Mouse (Mus musculus) limb, embryonic 15.5 days (tissue): ENCODE data around the gene Rph3a. TPM values are rescaled to one million over a fixed set of nuclear protein-coding genes. Genes with fewer than 3 reads are reported as not detected.

ENCODE experiments used
- ATAC-seq: fragments of 200-750 bp; cut with Nextera tagmentation; 2 replicates; pipeline ENCODE4 v1.8.0; 2017; ENCODE audit warnings: low read depth, moderate TSS enrichment; ENCODE audit not compliant: insufficient number of reproducible peaks, low FRiP score, low TSS enrichment
- H3K27ac ChIP-seq: fragments of 300-500 bp; sonication (generic); 2 replicates; pipeline ENCODE4 v1.5.1; 2015; ENCODE audit warnings: moderate library complexity, mild to moderate bottlenecking, inconsistent platforms
- H3K27me3 ChIP-seq: fragments of 300-500 bp; sonication (generic); 2 replicates; pipeline ENCODE4 v1.6.1; 2015; ENCODE audit warnings: inconsistent platforms
- H3K36me3 ChIP-seq: fragments of 300-500 bp; sonication (generic); 2 replicates; pipeline ENCODE4 v1.6.1; 2015; ENCODE audit warnings: inconsistent platforms
- H3K4me1 ChIP-seq: fragments of 300-500 bp; sonication (generic); 2 replicates; pipeline ENCODE4 v1.6.1; 2015; ENCODE audit warnings: inconsistent platforms
- H3K4me2 ChIP-seq: fragments of 300-500 bp; sonication (generic); 2 replicates; pipeline ENCODE4 v1.6.1; 2015; ENCODE audit warnings: mild to moderate bottlenecking, inconsistent platforms
- H3K4me3 ChIP-seq: fragments of 300-500 bp; sonication (generic); 2 replicates; pipeline ENCODE4 v1.5.1; 2015; ENCODE audit warnings: mild to moderate bottlenecking, inconsistent platforms
- H3K9ac ChIP-seq: fragments of 300-500 bp; sonication (generic); 2 replicates; pipeline ENCODE4 v1.6.1; 2015; ENCODE audit warnings: inconsistent platforms
- H3K9me3 ChIP-seq: fragments of 300-500 bp; sonication (generic); 2 replicates; pipeline ENCODE4 v1.6.1; 2016; ENCODE audit warnings: inconsistent platforms
- WGBS: fragments of 180-500 bp; shearing (Covaris S2); methylation state at CpG from one replicate; pipeline ENCODE4 v1.1.7; 2015; 5-methylcytosine and 5-hydroxymethylcytosine counted together
- polyA plus RNA-seq: library from polyadenylated mRNA; unstranded; fragments of >200 nt; fragmentation: Nextera tagmentation; extraction: Ambion mirVana; gene quantifications from 2 replicates; pipeline ENCODE4 v1.2.1, GENCODE M21; 2015

Gene Rph3a
- polyA plus RNA-seq, 1 experiment from 2014 or later, result 0.06 TPM

DNA sequence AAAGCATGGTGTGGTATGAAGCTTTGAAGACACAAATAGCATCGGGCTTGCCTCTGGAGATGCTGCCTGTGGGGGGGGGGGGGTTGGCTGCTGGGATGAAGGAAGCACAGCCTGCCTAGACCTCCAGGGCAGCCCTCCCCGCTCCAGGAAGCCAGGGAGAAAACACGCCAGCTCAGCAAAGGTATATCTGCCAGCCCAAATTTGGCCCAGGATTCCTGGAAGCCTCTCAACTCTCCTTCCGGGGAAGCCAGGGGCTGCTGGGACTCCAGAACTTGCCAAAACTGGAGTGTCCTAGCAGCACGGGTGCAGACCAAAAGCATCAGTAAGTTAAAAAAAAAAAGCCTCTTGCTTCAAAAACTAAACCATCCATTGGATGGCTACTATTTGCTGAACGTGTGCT is 37.6 kb downstream of the Rph3a start:
- no peak overlapping the region for H3K4me3 ChIP-seq

DNA sequence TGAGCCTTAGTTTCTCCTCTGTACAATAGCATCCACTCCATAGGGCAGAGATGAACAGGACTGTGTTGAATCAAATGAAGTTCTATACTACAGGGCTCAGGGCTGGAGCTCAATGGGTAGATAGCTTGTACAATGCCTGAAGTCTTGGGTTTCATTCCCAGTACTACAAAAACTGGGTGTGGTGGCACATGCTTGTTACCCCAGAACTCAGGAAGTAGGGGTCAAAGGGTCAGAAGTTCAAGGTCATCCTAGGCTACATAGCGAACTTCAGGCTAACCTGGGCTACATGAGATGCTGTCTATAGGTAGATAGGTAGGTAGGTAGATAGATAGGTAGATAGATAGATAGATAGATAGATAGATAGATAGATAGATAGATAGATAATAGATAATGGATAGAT is 38.6 kb downstream of the Rph3a start:
- Histone ChIP-seq H3K4me2 (no peak overlapping the region), H3K27ac (no peak overlapping the region), H3K4me3 (no peak overlapping the region), H3K36me3 (no peaks in the 10 kb centered on the region), H3K9ac (no peak overlapping the region), H3K4me1 (no peaks in the 10 kb centered on the region), H3K9me3 (no peaks in the 10 kb centered on the region), H3K27me3 (no peaks in the 10 kb centered on the region)
- WGBS, result 89% methylated on average over 1 of the region's 1 CpGs
- no peak for ATAC-seq

More for the DNA sequence above, 37.6 kb downstream of the Rph3a start:
- H3K4me2 ChIP-seq, result no peak overlapping the region
- no peaks in the 10 kb centered on the region for H3K27me3 ChIP-seq
- H3K9ac ChIP-seq, result no peak overlapping the region
- no peaks in the 10 kb centered on the region for H3K36me3 ChIP-seq
- ATAC-seq, result no peak
- H3K27ac ChIP-seq, result no peak overlapping the region
- no peaks in the 10 kb centered on the region for H3K4me1 ChIP-seq
- no peaks in the 10 kb centered on the region for H3K9me3 ChIP-seq
- 67% methylated on average over 6 of the region's 6 CpGs for WGBS

DNA sequence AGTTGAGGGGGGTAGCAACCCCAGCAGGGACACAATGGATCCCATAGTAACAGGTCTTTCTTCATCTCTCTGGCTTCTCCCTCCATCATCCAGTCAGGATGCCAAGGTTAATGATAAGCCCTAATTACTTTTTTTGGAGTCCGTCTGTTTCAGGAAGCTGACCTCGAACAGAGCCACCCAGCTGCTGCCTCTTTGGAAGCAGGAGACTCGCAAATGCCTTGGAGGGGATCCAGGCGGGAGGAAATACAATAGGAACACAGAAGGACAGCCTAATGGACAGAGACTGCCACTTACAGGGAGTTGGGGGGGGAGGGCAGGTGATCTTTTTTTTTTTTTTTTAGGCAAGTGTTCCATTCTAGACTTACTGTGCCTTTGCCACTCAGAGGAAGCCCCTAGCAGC is 40.2 kb downstream of the Rph3a start:
- Histone ChIP-seq H3K4me2 (no peak overlapping the region), H3K4me1 (no peaks in the 10 kb centered on the region), H3K36me3 (no peaks in the 10 kb centered on the region), H3K9me3 (no peaks in the 10 kb centered on the region), H3K27ac (no peak overlapping the region), H3K27me3 (no peaks in the 10 kb centered on the region), H3K4me3 (no peak overlapping the region), H3K9ac (no peak overlapping the region)
- no peak for ATAC-seq
- 37% methylated on average over 4 of the region's 4 CpGs for WGBS

DNA sequence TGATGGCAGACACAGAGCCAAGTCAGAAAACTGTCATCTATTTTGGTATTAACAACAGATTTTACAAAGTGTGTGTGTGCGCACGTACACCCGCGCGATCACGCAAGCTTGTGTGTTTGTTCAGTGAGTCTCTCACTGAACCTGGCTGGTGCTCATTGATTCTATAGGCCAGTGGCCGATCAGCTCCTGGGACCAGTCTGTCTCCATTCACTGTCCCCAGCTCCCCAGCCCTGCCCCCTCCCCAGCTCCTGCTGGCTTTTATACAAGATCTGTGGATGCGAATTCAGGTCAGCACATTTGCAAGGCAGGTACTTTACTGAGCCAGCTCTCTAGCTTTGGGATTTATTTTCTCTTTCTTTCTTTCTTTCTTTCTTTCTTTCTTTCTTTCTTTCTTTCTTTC is 41.1 kb downstream of the Rph3a start:
- Histone ChIP-seq H3K9me3 (no peaks in the 10 kb centered on the region), H3K4me1 (no peaks in the 10 kb centered on the region)
- WGBS, result 87% methylated on average over 8 of the region's 8 CpGs

DNA sequence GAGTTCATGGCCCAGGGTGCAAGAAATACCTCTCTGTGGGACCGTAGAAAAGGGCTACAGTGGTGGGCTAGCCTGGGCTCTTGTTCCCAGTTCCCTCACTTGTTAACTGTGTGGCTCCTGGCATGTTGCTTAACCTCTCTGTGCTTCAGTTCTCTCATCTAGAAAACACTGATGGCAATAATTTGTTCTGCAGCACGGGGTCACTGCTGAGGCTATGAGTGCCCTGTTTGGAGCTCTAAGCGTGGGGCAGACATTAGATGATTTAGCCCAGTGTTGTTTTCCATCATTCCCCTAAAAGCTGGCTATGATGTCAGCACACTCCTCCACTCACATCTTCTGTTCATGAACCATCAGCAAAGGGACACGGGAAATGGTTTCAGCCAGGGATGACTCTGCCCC is 41.8 kb downstream of the Rph3a start:
- Histone ChIP-seq H3K9me3 (no peaks in the 10 kb centered on the region), H3K27me3 (no peaks in the 10 kb centered on the region), H3K4me1 (no peaks in the 10 kb centered on the region), H3K36me3 (no peaks in the 10 kb centered on the region), H3K4me3 (no peak overlapping the region), H3K27ac (no peak overlapping the region), H3K4me2 (no peak overlapping the region), H3K9ac (no peak overlapping the region)
- ATAC-seq, result no peak
- 61% methylated on average over 4 of the region's 4 CpGs for WGBS

More for the DNA sequence above, 41.1 kb downstream of the Rph3a start:
- Histone ChIP-seq H3K27ac (no peak overlapping the region), H3K4me2 (no peak overlapping the region), H3K27me3 (no peaks in the 10 kb centered on the region), H3K36me3 (no peaks in the 10 kb centered on the region), H3K9ac (no peak overlapping the region), H3K4me3 (no peak overlapping the region)
- no peak for ATAC-seq

DNA sequence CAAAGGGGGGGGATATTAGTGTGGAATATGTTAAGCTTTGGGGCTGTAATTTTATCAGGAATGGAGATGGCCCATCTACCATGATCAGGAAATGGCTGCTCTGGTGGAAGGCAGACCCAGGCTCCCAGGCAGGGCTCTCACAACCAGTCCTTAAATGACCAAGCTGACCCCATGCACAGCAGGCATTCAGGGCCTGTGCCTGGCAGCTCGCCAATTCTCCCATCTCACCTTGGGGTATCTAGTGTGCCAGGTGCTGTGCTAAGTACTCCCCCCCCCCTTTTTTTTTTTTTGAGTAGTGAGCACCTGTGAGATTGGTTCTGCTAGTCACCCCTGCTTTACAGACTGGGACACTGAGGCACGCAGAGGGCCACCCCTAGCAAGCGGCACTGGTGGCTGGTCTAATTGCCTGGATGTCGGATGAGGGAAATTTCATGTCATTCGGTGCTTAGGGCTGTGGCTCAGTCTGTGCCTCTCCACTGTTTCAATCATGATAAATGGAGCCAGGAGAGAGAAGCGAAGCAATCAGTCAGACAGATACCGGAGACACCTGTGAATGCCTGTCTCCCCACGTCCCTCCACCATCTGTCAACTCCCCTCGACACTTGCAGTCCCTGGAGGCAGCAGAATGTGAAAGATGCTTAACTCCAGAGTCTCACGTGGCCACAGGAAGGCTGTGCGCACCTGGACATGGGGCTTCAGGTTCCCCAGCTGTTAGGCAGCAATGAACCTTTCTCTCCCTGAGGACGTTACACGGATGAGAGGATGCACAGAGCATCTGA is 42.3 kb downstream of the Rph3a start:
- Histone ChIP-seq H3K27ac (no peak overlapping the region), H3K9me3 (no peaks in the 10 kb centered on the region), H3K27me3 (no peaks in the 10 kb centered on the region), H3K4me3 (no peak overlapping the region), H3K4me1 (no peaks in the 10 kb centered on the region), H3K9ac (no peak overlapping the region), H3K36me3 (no peaks in the 10 kb centered on the region), H3K4me2 (no peak overlapping the region)
- ATAC-seq, result no peak
- 72% methylated on average over 13 of the region's 13 CpGs for WGBS

DNA sequence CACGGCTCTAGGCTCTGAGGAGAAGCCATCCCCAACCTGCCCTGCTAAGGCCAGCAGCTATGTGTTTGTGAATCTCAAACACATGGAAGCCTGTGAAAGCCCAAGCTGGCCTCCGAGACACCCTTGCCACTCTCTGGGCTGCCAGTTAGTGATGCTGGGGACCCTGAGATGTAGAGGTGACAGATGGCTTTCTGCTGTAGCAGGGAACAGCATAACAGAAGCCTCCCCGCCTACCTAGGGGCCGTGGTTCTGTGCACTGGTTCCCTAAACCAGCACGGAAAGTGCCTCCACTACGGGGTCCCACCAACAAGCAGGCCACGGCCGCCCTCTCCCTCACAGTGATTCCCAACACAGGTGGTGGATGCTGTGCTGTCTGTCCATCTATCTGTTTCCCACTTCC is 43.0 kb downstream of the Rph3a start:
- no peak overlapping the region for H3K9ac ChIP-seq
- no peaks in the 10 kb centered on the region for H3K9me3 ChIP-seq
- H3K4me1 ChIP-seq, result no peaks in the 10 kb centered on the region
- 89% methylated on average over 8 of the region's 8 CpGs for WGBS
- H3K27ac ChIP-seq, result no peak overlapping the region
- ATAC-seq, result no peak
- H3K4me2 ChIP-seq, result no peak overlapping the region
- H3K4me3 ChIP-seq, result no peak overlapping the region
- no peaks in the 10 kb centered on the region for H3K36me3 ChIP-seq
- no peaks in the 10 kb centered on the region for H3K27me3 ChIP-seq

DNA sequence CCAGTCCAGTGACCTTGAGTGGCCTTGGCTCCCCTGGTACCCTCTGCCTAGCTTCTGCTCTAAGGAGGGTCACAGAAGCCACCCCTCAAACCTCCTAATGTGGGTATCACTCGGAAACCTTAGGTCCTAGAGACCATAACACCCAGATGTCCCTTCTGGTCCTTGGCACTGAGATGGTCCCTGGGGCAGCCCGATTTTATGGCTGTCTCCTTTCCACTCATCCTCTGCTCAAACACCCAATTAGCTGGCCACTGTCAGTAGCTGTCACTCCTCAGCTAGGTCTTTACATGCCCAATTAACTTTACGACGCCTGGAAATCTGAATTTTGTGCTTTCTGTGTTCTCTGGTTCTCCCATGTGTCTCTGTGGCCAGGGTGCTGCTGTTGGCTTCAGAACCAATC is 43.7 kb downstream of the Rph3a start:
- H3K27ac ChIP-seq, result no peak overlapping the region
- no peak overlapping the region for H3K4me2 ChIP-seq
- H3K36me3 ChIP-seq, result no peaks in the 10 kb centered on the region
- no peaks in the 10 kb centered on the region for H3K27me3 ChIP-seq
- WGBS, result 75% methylated on average over 4 of the region's 4 CpGs
- no peaks in the 10 kb centered on the region for H3K9me3 ChIP-seq
- no peak for ATAC-seq
- no peaks in the 10 kb centered on the region for H3K4me1 ChIP-seq
- no peak overlapping the region for H3K4me3 ChIP-seq
- H3K9ac ChIP-seq, result no peak overlapping the region

DNA sequence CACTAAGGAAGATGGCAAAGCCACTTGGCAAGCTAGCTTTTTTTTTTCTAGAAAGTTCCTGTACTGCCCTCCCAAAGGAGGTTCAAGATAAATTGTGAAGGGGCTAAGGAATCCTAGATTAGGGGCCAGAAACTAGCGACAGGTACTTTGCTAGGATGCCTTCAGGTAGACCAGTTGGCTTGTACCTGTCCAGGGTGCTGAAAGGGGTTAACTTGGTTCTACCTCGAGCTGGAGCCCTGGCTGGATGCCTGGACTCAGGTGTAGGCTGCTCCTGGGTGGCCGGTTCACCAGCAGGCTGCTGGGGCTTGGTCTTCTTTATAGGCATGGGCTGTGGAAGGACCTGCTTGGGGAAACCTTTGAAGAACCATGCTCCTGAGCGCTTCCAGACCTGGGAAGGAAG is 48.9 kb downstream of the Rph3a start:
- no peak for ATAC-seq
- 49% methylated on average over 4 of the region's 4 CpGs for WGBS
- Histone ChIP-seq H3K36me3 (no peaks in the 10 kb centered on the region), H3K4me1 (no peaks in the 10 kb centered on the region), H3K9me3 (no peaks in the 10 kb centered on the region), H3K4me3 (no peak overlapping the region), H3K4me2 (no peak overlapping the region), H3K9ac (no peak overlapping the region), H3K27ac (no peak overlapping the region), H3K27me3 (no peaks in the 10 kb centered on the region)

DNA sequence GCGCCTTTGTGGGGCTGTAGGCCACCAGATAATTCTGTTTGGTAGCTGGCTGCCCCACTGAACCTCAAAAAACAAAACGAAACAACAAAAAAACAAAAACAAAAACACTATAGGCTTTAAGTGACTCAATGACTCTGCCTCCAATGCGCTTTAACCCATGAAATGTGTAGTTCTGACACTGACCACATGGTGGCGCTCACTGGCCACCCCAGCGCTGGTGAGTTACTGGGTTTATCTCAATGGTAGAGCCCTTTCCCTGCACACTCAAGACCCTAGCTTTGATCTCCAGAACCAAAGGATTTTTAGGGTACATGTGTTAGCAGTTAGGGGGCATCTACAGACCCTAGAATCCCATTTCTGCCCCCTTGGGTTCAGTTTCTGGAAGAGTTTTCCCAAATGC is 55.9 kb downstream of the Rph3a start:
- no peaks in the 10 kb centered on the region for H3K4me1 ChIP-seq
- H3K27ac ChIP-seq, result no peak overlapping the region

DNA sequence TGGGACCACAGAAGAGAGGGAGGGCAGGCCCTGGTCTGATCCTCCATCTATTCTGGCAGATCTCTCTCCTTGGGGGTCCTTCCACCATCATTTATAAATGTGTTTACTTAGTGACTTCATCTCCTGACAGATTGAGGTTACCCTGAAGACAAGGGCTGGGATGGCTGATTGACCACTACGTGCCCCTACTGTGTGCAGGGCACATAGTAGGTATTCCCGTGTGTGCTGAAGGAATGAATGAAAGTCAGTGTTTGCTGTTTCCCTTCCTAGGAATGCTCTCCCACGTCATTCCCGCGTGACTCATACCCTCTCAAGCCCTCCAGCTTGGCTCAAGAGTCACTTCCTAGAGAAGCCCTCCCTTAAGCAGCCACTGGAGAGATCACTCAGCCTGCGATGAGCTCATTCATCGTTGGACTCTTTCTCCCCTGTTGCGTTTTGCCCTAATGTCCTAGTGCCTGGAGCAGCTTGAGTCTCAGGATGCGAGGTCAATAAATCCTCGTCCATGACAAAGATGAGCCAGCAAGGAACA is 57.6 kb downstream of the Rph3a start:
- no peaks in the 10 kb centered on the region for H3K9me3 ChIP-seq
- no peak overlapping the region for H3K4me2 ChIP-seq
- H3K4me1 ChIP-seq, result no peaks in the 10 kb centered on the region
- no peak overlapping the region for H3K9ac ChIP-seq
- H3K27ac ChIP-seq, result no peak overlapping the region
- H3K36me3 ChIP-seq, result no peaks in the 10 kb centered on the region
- ATAC-seq, result no peak
- no peak overlapping the region for H3K4me3 ChIP-seq
- WGBS, result 69% methylated on average over 10 of the region's 10 CpGs
- no peaks in the 10 kb centered on the region for H3K27me3 ChIP-seq

More for the DNA sequence above, 55.9 kb downstream of the Rph3a start:
- ATAC-seq, result no peak
- Histone ChIP-seq H3K27me3 (no peaks in the 10 kb centered on the region), H3K4me2 (no peak overlapping the region), H3K9ac (no peak overlapping the region), H3K36me3 (no peaks in the 10 kb centered on the region), H3K4me3 (no peak overlapping the region), H3K9me3 (no peaks in the 10 kb centered on the region)
- WGBS, result 21% methylated on average over 5 of the region's 5 CpGs

DNA sequence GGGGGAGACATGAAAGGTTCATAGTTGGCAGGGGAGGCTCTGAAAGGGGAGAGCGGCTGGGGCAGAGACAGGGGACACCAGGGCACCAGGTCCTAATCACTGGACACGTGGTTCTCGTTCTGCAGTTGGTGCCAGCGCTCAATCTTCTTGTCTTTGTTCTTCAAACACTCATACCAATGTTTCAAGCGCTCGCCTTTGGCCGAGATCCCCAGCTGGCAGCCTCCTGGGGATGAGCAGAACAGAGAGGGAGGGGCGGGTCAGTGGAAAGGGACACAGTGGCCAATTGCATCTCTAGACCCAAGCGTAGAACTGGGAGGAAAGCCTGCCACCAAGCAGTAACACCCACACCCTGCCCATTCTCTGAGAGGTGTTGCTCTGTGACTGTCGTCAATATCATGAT is 67.8 kb downstream of the Rph3a start:
- Histone ChIP-seq H3K9ac (no peak overlapping the region), H3K4me3 (no peak overlapping the region), H3K9me3 (no peaks in the 10 kb centered on the region), H3K27me3 (no peaks in the 10 kb centered on the region), H3K36me3 (no peaks in the 10 kb centered on the region), H3K4me1 (no peaks in the 10 kb centered on the region), H3K27ac (no peak overlapping the region), H3K4me2 (no peak overlapping the region)
- no peak for ATAC-seq
- 61% methylated on average over 10 of the region's 10 CpGs for WGBS

DNA sequence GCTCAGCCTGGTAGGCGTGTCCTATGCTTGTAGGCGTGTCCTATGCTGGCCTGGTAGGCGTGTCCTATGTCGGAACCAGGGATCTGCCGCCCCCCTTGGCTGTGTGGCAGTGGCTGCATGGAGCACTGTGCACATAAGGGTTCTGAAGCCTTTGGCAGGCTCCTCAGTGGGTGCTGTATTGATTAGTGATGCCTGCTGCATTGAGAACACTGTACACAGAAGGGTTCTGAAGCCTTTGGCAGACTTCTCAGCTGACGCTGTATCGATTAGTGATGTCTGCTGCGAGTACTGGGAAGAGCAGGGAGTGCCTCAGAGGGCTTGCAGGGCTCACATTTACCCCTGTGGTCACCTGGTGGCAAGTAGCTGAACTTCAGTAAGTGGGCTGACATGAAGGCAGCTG is 71.3 kb downstream of the Rph3a start:
- ATAC-seq, result no peak
- H3K36me3 ChIP-seq, result no peaks in the 10 kb centered on the region
- H3K27me3 ChIP-seq, result no peaks in the 10 kb centered on the region
- H3K9me3 ChIP-seq, result no peaks in the 10 kb centered on the region
- H3K4me2 ChIP-seq, result no peak overlapping the region
- H3K4me3 ChIP-seq, result no peak overlapping the region
- 46% methylated on average over 8 of the region's 8 CpGs for WGBS
- H3K9ac ChIP-seq, result no peak overlapping the region
- H3K27ac ChIP-seq, result no peak overlapping the region
- H3K4me1 ChIP-seq, result no peaks in the 10 kb centered on the region
